Mouse (Mus musculus) liver, postnatal 0 days (tissue): ENCODE data around the gene Pcnx2.

Experiments
- CTCF ChIP-seq: sonication (generic); IDR thresholded peaks from 2 replicates; pipeline ENCODE4 v1.5.1; 2016; ENCODE audit warnings: antibody characterized with exemption, low read depth
- EP300 ChIP-seq: IDR thresholded peaks from 2 replicates; pipeline ENCODE4 v1.6.1; 2016; ENCODE audit warnings: antibody characterized with exemption, low read depth, mild to moderate bottlenecking

DNA sequence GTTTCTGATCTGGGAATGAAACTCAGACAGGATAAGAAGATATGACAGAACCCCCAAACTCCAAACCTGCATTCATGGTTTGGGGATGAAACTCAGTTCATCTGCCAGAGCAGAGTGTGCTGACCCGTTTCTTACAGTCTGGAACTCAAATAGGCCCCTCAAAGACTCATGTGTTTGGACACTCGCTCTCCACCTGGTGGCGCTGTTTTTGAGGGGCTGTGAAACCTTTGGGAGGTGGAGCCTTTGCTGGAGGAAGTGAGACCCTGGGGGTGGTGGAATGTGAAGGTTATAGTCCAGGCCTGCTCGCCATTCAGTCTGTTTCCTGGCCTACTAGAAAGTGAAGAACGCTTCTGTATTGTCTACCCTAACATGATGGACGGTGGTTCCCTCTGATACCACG lies 29.6 kb downstream of the Pcnx2 start:
- no peak for TF ChIP-seq EP300
- TF ChIP-seq CTCF, result peak; percentile 36; the same call in 1 of the 2 replicates
